Mouse (Mus musculus) heart, embryonic 16.5 days (tissue): ENCODE measurements around the gene Slc12a9. TPM values are rescaled to one million over a fixed set of nuclear protein-coding genes. Genes with fewer than 3 reads are reported as not detected.

Source experiments
- ATAC-seq: fragments of 200-750 bp; cut with Nextera tagmentation; replicated peaks from 2 replicates; pipeline ENCODE4 v1.8.0; 2017; ENCODE audit warnings: moderate number of reproducible peaks; ENCODE audit not compliant: insufficient read depth, low FRiP score; ENCODE audit errors: extremely low read depth
- H3K27ac ChIP-seq: fragments of 300-500 bp; sonication (generic); 2 replicates; pipeline ENCODE4 v1.5.1; 2014; ENCODE audit warnings: mild to moderate bottlenecking, low read length, control low read depth, moderate library complexity
- H3K27me3 ChIP-seq: fragments of 300-500 bp; sonication (generic); 2 replicates; pipeline ENCODE4 v1.6.1; 2014; ENCODE audit warnings: low read length, mixed read lengths; ENCODE audit not compliant: control insufficient read depth, insufficient read depth
- H3K36me3 ChIP-seq: fragments of 300-500 bp; sonication (generic); 2 replicates; pipeline ENCODE4 v1.6.1; 2014; ENCODE audit not compliant: control insufficient read depth, insufficient read depth
- H3K4me1 ChIP-seq: fragments of 300-500 bp; sonication (generic); 2 replicates; pipeline ENCODE4 v1.6.1; 2014; ENCODE audit warnings: low read length, mixed read lengths; ENCODE audit not compliant: control insufficient read depth, insufficient read depth
- H3K4me2 ChIP-seq: fragments of 300-500 bp; sonication (generic); 2 replicates; pipeline ENCODE4 v1.6.1; 2014; ENCODE audit warnings: low read depth, mild to moderate bottlenecking, control low read depth, low read length
- H3K4me3 ChIP-seq: fragments of 300-500 bp; sonication (generic); 2 replicates; pipeline ENCODE4 v1.5.1; 2014; ENCODE audit warnings: mild to moderate bottlenecking, control low read depth, low read length
- H3K9ac ChIP-seq: fragments of 300-500 bp; sonication (generic); 2 replicates; pipeline ENCODE4 v1.6.1; 2014; ENCODE audit warnings: low read length, control low read depth
- H3K9me3 ChIP-seq: fragments of 300-500 bp; sonication (generic); replicated peaks from 2 replicates; pipeline ENCODE4 v1.6.1; 2016; ENCODE audit warnings: low read length; ENCODE audit not compliant: control insufficient read depth
- WGBS: fragments of 180-500 bp; shearing (Covaris S2); extraction: QIAGEN DNeasy Blood & Tissue Kit; methylation state at CpG from one replicate; pipeline ENCODE4 v1.1.7; 2014; 5-methylcytosine and 5-hydroxymethylcytosine counted together
- polyA plus RNA-seq: library from polyadenylated mRNA; unstranded; fragments of >200 nt; fragmentation: Nextera tagmentation; extraction: Ambion mirVana; gene quantifications from 2 replicates; pipeline ENCODE4 v1.2.1, GENCODE M21; 2015

The Slc12a9 gene
- polyA plus RNA-seq, 1 experiment from 2014 or later: 8.5 TPM

DNA sequence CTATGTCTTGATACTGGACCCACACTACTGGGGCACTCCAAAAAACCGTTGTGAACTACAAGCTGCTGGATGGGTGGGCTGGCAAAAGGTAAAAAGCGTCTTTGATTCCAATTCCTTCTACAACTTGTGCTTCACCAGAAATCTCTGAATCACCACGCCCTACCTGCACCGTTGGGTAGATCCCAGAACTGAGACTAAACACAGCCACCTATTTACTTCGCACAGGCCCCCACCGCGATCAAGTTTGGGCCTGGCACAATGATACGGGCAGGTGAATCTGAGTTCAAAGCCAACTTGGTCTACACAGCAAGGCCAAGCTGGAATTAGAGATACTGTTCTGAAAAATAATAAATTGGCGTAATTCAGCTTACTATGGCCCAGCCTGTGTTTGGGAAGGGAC lies 38.1 kb downstream of the Slc12a9 start:
- peaks cover 53% of the 10 kb centered on the region for H3K36me3 ChIP-seq
- H3K27me3 ChIP-seq: peaks cover 9% of the 10 kb centered on the region
- no peak for ATAC-seq
- H3K4me1 ChIP-seq: peaks cover 6% of the 10 kb centered on the region
- no peaks in the 10 kb centered on the region for H3K9me3 ChIP-seq
- H3K4me3 ChIP-seq: peak overlapping the region; percentile 74
- 78% methylated on average over 9 of the region's 9 CpGs for WGBS
- H3K27ac ChIP-seq: peak overlapping the region; percentile 89
- peak overlapping the region; percentile 79 for H3K9ac ChIP-seq
- peak overlapping the region; percentile 100 for H3K4me2 ChIP-seq

DNA sequence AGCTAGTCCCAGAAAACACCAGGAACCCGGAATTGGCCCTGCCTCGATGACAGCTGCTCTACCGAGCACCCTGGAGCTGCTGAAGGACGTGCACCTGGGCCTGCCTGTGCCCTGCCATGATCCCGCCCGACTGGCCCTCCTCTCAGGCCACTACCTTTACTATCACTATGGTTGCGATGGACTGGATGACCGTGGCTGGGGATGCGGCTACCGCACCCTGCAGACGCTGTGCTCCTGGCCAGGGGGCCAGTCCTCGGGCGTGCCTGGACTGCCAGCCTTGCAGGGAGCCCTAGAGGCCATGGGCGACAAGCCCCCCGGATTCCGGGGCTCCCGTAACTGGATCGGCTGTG lies 38.7 kb downstream of the Slc12a9 start:
- H3K4me1 ChIP-seq: peaks cover 6% of the 10 kb centered on the region
- peak overlapping the region; percentile 74 for H3K4me3 ChIP-seq
- H3K4me2 ChIP-seq: peak overlapping the region; percentile 100
- peaks cover 47% of the 10 kb centered on the region for H3K36me3 ChIP-seq
- H3K9me3 ChIP-seq: no peaks in the 10 kb centered on the region
- peak; percentile 28 for ATAC-seq
- H3K27ac ChIP-seq: peak overlapping the region; percentile 89
- 8% methylated on average over 18 of the region's 18 CpGs for WGBS
- peak overlapping the region; percentile 79 for H3K9ac ChIP-seq
- peaks cover 14% of the 10 kb centered on the region for H3K27me3 ChIP-seq

GRCm38 (mm10) chr5:137293839-137294743 lies 39.3 kb downstream of the Slc12a9 start, which contains the start of gene Ufsp1:
Ufsp1 (plus strand) TSS chr5:137294629.
- Histone ChIP-seq H3K9ac (peak within 1 kb of the TSS; percentile 79), H3K27me3 (peaks cover 20% of the 10 kb centered on the region), H3K4me2 (peak within 1 kb of the TSS; percentile 100), H3K4me3 (peak within 1 kb of the TSS; percentile 74), H3K4me1 (peaks cover 12% of the 10 kb centered on the region), H3K36me3 (peaks cover 41% of the 10 kb centered on the region), H3K9me3 (no peaks in the 10 kb centered on the region), H3K27ac (peak within 1 kb of the TSS; percentile 89)
- under 1% methylated on average over 52 of the region's 52 CpGs for WGBS
- ATAC-seq: peak; percentile 94

DNA sequence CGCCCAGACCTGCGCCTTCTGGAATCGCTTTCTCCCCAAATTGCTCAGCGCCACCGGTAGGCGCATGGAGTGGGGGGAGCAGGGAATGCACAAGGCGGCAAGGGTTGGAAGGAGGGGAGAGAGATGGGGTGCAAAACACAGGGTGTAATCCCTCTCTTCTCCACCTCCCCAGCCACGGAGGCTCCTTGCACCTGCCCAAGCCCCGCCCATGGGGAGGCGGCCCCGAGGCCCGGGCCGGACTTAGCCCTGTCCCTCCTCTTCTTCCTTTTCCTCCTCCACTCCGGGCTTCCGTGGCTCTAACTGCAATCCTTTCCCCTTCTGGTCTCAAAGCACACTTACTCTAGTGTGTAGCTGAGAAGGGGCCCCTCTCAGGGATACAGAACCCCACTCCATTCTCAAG lies 40.1 kb downstream of the Slc12a9 start:
- H3K27ac ChIP-seq: peak overlapping the region; percentile 86

GRCm38 (mm10) chr5:137291381-137291926 lies 41.9 kb downstream of the Slc12a9 start:
- Histone ChIP-seq H3K36me3 (peaks cover 15% of the 10 kb centered on the region), H3K9ac (no peak overlapping the region), H3K4me2 (peak overlapping the region; percentile 23; the same call in 1 of the 2 replicates), H3K9me3 (no peaks in the 10 kb centered on the region), H3K4me3 (no peak overlapping the region), H3K27me3 (peaks cover 33% of the 10 kb centered on the region), H3K4me1 (peaks cover 31% of the 10 kb centered on the region), H3K27ac (no peak overlapping the region)
- no peak for ATAC-seq
- 74% methylated on average over 15 of the region's 15 CpGs for WGBS

More for the DNA sequence above, 40.1 kb downstream of the Slc12a9 start:
- H3K9ac ChIP-seq: peak overlapping the region; percentile 79
- 0 out of 2 replicates have a peak, but pooled peaks have one; percentile 11 for ATAC-seq
- H3K4me2 ChIP-seq: peak overlapping the region; percentile 100
- H3K4me1 ChIP-seq: peaks cover 18% of the 10 kb centered on the region
- under 1% methylated on average over 15 of the region's 15 CpGs for WGBS
- no peaks in the 10 kb centered on the region for H3K9me3 ChIP-seq
- H3K36me3 ChIP-seq: peaks cover 34% of the 10 kb centered on the region
- peak overlapping the region; percentile 74 for H3K4me3 ChIP-seq
- H3K27me3 ChIP-seq: peaks cover 23% of the 10 kb centered on the region

DNA sequence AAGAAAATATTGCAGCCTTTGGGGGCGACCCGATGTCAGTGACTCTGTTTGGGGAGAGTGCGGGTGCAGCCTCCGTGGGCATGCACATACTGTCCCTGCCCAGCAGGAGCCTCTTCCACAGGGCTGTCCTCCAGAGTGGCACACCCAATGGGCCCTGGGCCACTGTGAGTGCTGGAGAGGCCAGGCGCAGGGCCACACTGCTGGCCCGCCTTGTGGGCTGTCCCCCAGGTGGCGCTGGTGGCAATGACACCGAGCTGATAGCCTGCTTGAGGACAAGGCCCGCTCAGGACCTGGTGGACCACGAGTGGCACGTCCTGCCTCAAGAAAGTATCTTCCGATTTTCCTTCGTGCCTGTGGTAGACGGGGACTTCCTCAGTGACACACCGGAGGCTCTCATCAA lies 42.7 kb downstream of the Slc12a9 start:
- H3K4me3 ChIP-seq: peak overlapping the region; percentile 2; the same call in 1 of the 2 replicates
- peaks cover 31% of the 10 kb centered on the region for H3K4me1 ChIP-seq
- no peak overlapping the region for H3K9ac ChIP-seq
- peak overlapping the region; percentile 23; the same call in 1 of the 2 replicates for H3K4me2 ChIP-seq
- no peaks in the 10 kb centered on the region for H3K9me3 ChIP-seq
- no peak overlapping the region for H3K27ac ChIP-seq
- 22% methylated on average over 15 of the region's 15 CpGs for WGBS
- no peak for ATAC-seq
- H3K27me3 ChIP-seq: peaks cover 33% of the 10 kb centered on the region
- H3K36me3 ChIP-seq: peaks cover 8% of the 10 kb centered on the region

DNA sequence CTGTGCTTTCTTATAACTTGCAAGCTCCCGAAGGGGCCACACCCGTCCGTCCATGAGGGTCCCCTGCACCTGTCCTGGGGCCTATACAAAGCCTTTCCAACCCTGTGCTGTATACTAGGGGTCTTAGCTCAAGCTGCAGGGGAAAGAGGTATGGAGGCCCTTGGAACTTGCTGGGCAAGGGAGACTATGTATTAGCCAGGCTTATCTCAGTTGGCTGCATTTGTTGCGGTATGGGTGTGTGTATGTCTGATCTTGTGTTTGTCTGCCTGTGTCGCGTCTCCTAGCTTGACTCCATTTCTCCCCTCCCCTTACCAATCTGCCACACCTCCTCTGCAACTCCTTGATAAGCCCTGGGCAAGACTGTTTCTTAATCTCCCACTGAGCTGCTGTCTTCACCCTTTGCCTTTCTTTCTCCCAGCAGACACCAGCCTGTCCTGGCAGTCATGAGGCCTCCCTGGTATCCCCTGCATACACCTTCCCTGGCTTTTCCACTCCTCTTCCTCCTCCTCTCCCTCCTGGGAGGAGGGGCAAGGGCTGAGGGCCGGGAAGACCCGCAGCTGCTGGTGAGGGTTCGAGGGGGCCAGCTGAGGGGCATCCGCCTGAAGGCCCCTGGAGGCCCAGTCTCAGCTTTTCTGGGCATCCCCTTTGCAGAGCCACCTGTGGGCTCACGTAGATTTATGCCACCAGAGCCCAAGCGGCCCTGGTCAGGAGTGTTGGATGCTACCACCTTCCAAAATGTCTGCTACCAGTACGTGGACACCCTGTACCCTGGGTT lies 43.6 kb downstream of the Slc12a9 start:
- Histone ChIP-seq H3K4me1 (peaks cover 26% of the 10 kb centered on the region), H3K36me3 (no peaks in the 10 kb centered on the region), H3K9ac (peak overlapping the region; percentile 52), H3K4me2 (peak overlapping the region; percentile 80), H3K4me3 (peak overlapping the region; percentile 55), H3K27ac (peak overlapping the region; percentile 29), H3K27me3 (peaks cover 33% of the 10 kb centered on the region), H3K9me3 (no peaks in the 10 kb centered on the region)
- 52% methylated on average over 13 of the region's 13 CpGs for WGBS
- ATAC-seq: no peak

- Histone ChIP-seq H3K36me3 (no peaks in the 10 kb centered on the region), H3K4me2 (peak overlapping the region; percentile 80), H3K27ac (peak overlapping the region; percentile 29; the same call in 1 of the 2 replicates), H3K4me1 (peaks cover 24% of the 10 kb centered on the region), H3K27me3 (peaks cover 33% of the 10 kb centered on the region), H3K9me3 (no peaks in the 10 kb centered on the region), H3K4me3 (peak overlapping the region; percentile 55), H3K9ac (peak overlapping the region; percentile 52)
- no peak for ATAC-seq
- WGBS: 2% methylated on average over 25 of the region's 25 CpGs
Measured at GRCm38 (mm10) chr5:137288999-137289470, 44.4 kb downstream of the Slc12a9 start.
